Mouse (Mus musculus) midbrain, embryonic 12.5 days (tissue): ENCODE results near the gene Haus8. TPM values are rescaled to one million over a fixed set of nuclear protein-coding genes. Genes with fewer than 3 reads are reported as not detected.
"Not testable (repeated sequence)": the region's sequence is repeated elsewhere in the genome, so short reads cannot be mapped to it uniquely, and the experiment has no call there.

Experiments used
- ATAC-seq: fragments of 200-750 bp; cut with Nextera tagmentation; 2 replicates; pipeline ENCODE4 v1.8.0; 2017; ENCODE audit warnings: low read depth, moderate TSS enrichment, moderate library complexity; ENCODE audit not compliant: low FRiP score
- H3K27ac ChIP-seq: fragments of 300-500 bp; sonication (generic); replicated peaks from 2 replicates; pipeline ENCODE4 v1.5.1; 2016; ENCODE audit warnings: mild to moderate bottlenecking
- H3K27me3 ChIP-seq: fragments of 300-500 bp; sonication (generic); 2 replicates; pipeline ENCODE4 v1.6.1; 2016; ENCODE audit warnings: mild to moderate bottlenecking
- H3K36me3 ChIP-seq: fragments of 300-500 bp; sonication (generic); 2 replicates; pipeline ENCODE4 v1.6.1; 2016
- H3K4me1 ChIP-seq: fragments of 300-500 bp; sonication (generic); 2 replicates; pipeline ENCODE4 v1.6.1; 2016
- H3K4me2 ChIP-seq: fragments of 300-500 bp; sonication (generic); replicated peaks from 2 replicates; pipeline ENCODE4 v1.6.1; 2016; ENCODE audit warnings: mild to moderate bottlenecking, moderate library complexity
- H3K4me3 ChIP-seq: fragments of 300-500 bp; sonication (generic); 2 replicates; pipeline ENCODE4 v1.5.1; 2016; ENCODE audit warnings: mild to moderate bottlenecking
- H3K9ac ChIP-seq: fragments of 300-500 bp; sonication (generic); replicated peaks from 2 replicates; pipeline ENCODE4 v1.6.1; 2016; ENCODE audit warnings: mild to moderate bottlenecking, moderate library complexity
- H3K9me3 ChIP-seq: fragments of 300-500 bp; sonication (generic); 2 replicates; pipeline ENCODE4 v1.6.1; 2016; ENCODE audit warnings: mild to moderate bottlenecking
- WGBS: fragments of 180-500 bp; shearing (Covaris S2); methylation state at CpG from one replicate; pipeline ENCODE4 v1.1.7; 2016; 5-methylcytosine and 5-hydroxymethylcytosine counted together
- polyA plus RNA-seq: library from polyadenylated mRNA; unstranded; fragments of >200 nt; fragmentation: Nextera tagmentation; extraction: Ambion mirVana; gene quantifications from 2 replicates; pipeline ENCODE4 v1.2.1, GENCODE M21; 2016

Gene Haus8
- polyA plus RNA-seq, 1 experiment from 2014 or later, result 57.7 TPM

DNA sequence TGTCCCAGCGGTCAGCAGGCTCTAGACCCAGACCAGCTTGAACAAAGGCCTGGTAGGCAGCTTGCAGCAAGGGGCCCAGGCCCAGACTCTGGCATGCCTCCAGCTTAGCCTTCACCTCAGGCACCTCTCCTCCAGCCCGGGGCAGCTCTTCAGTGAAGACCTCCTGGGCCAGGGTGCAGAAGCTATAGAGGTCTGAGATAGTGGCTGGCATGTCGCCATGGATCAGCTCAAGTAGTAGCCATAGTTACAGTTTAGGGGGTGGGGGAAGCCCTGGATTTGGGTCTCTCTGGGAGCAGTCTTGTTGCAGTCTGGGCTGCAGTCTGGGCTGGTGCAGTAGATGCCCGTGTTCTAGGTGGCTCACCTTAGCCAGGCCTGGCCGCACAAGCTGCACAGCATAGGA, 58.5 kb downstream of the Haus8 start:
- H3K36me3 ChIP-seq, H3K9ac ChIP-seq, H3K4me2 ChIP-seq, H3K27ac ChIP-seq, H3K27me3 ChIP-seq, H3K4me1 ChIP-seq, H3K4me3 ChIP-seq, ATAC-seq, H3K9me3 ChIP-seq: not testable (repeated sequence)
- 80% methylated on average over 4 of the region's 5 CpGs for WGBS

DNA sequence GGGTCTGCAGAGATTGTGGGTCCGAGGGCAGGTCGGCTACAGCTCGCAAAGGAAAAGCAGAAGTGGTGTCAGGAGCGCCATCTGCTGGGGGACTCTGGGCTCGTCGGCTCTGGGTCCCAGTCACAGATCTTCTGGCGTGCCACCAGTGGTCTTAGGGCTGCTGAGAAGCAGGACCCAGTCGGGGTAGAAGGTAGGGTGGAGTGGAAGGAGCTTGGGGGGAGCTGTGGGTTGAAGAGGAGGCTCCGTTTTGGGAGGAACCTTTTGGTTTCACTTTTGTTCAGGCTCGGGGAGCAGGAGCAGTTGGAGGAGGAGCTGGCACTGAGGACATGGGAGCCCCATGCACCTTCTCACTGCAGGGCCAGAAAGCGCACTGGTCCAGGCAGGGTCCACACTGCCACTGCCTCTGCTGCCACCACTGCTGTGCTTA, 67.2 kb downstream of the Haus8 start:
- peak; percentile 73 for ATAC-seq
- peak overlapping the region; percentile 31; the same call in 1 of the 2 replicates for H3K4me2 ChIP-seq
- H3K4me3 ChIP-seq, H3K9ac ChIP-seq, H3K9me3 ChIP-seq, H3K36me3 ChIP-seq, H3K4me1 ChIP-seq, H3K27ac ChIP-seq, H3K27me3 ChIP-seq: not testable (repeated sequence)
- WGBS, result 9% methylated on average over 6 of the region's 11 CpGs

Other genes with a start within 250 kb of the Haus8 start
- gene Myo9b, start 220 bp downstream of the Haus8 start, polyA plus RNA-seq, result 26.0 and 28.1 TPM in 2 replicates
- 75.8 and 82.5 TPM in 2 replicates for gene Use1, start 93.9 kb upstream of the Haus8 start, polyA plus RNA-seq
- 4.5 and 6.3 TPM in 2 replicates for gene Ocel1, start 98.4 kb upstream of the Haus8 start, polyA plus RNA-seq
- gene Nr2f6, start 109.0 kb upstream of the Haus8 start, polyA plus RNA-seq, result 54.4 and 58.5 TPM in 2 replicates
- 5.6 and 5.9 TPM in 2 replicates for gene Ushbp1, start 122.9 kb upstream of the Haus8 start, polyA plus RNA-seq
- 91.7 and 102 TPM in 2 replicates for gene Babam1, start 123.9 kb upstream of the Haus8 start, polyA plus RNA-seq
- 34.8 and 39.1 TPM in 2 replicates for gene Ankle1, start 133.1 kb upstream of the Haus8 start, polyA plus RNA-seq
- 109 and 111 TPM in 2 replicates for gene Abhd8, start 190.7 kb upstream of the Haus8 start, polyA plus RNA-seq
- gene Mrpl34, start 192.0 kb upstream of the Haus8 start, polyA plus RNA-seq, result 235 and 245 TPM in 2 replicates
- gene Dda1, start 196.3 kb upstream of the Haus8 start, polyA plus RNA-seq, result 145 and 152 TPM in 2 replicates
- 14.2 and 18.7 TPM in 2 replicates for gene Ano8, start 213.0 kb upstream of the Haus8 start, polyA plus RNA-seq
- 15.5 and 18.3 TPM in 2 replicates for gene Gtpbp3, start 215.2 kb upstream of the Haus8 start, polyA plus RNA-seq
- 26.9 and 29.5 TPM in 2 replicates for gene Plvap, start 238.8 kb upstream of the Haus8 start, polyA plus RNA-seq